Mouse (Mus musculus) olfactory bulb, adult 2 months (tissue): ENCODE measurements around the gene Ryr2.

Source experiments
- CTCF ChIP-seq: fragments of 200-500 bp; IDR thresholded peaks from 2 replicates; pipeline ENCODE4 v1.5.1; 2012; ENCODE audit warnings: low read depth, mild to moderate bottlenecking, low read length, moderate library complexity; ENCODE audit not compliant: insufficient read depth
- POLR2A ChIP-seq: fragments of 200-500 bp; IDR thresholded peaks from 2 replicates; pipeline ENCODE4 v1.6.1; 2012; ENCODE audit warnings: mild to moderate bottlenecking, low read depth, low read length, moderate library complexity; ENCODE audit not compliant: insufficient read depth

GRCm38 (mm10) chr13:11696496-11696895, 410.2 kb downstream of the Ryr2 start:
- no peak for TF ChIP-seq POLR2A
- no peak for TF ChIP-seq CTCF
